Mouse (Mus musculus) stomach, embryonic 15.5 days (tissue): ENCODE data around the gene Gm4981. TPM values are rescaled to one million over a fixed set of nuclear protein-coding genes. Genes with fewer than 3 reads are reported as not detected.

Experiments
- polyA plus RNA-seq: library from polyadenylated mRNA; unstranded; fragments of >200 nt; fragmentation: Nextera tagmentation; extraction: Ambion mirVana; gene quantifications from 2 replicates; pipeline ENCODE4 v1.2.1, GENCODE M21; 2015

Gene Gm4981
- polyA plus RNA-seq, 1 experiment from 2014 or later = not detected

Other genes with a start within 250 kb of the Gm4981 start
- gene AW822073, start 11.8 kb downstream of the Gm4981 start, polyA plus RNA-seq = not detected in 2 replicates
- gene Duxf3, start 4.0 kb downstream of the Gm4981 start, polyA plus RNA-seq = not detected in 2 replicates
- 73.4 and 75.5 TPM in 2 replicates for gene Gcc2, start 18.8 kb upstream of the Gm4981 start, polyA plus RNA-seq
- gene Lims1, start 86.8 kb upstream of the Gm4981 start, polyA plus RNA-seq = 150 and 155 TPM in 2 replicates
- 23.2 and 24.4 TPM in 2 replicates for gene Ranbp2, start 210.2 kb upstream of the Gm4981 start, polyA plus RNA-seq